Mouse (Mus musculus): ENCODE measurements around the gene Slc44a1. TPM values are rescaled to one million over a fixed set of nuclear protein-coding genes. Genes with fewer than 3 reads are reported as not detected.

The Slc44a1 gene
- polyA plus RNA-seq, 1 experiment from 2014 or later: 27.9 TPM

DNA sequence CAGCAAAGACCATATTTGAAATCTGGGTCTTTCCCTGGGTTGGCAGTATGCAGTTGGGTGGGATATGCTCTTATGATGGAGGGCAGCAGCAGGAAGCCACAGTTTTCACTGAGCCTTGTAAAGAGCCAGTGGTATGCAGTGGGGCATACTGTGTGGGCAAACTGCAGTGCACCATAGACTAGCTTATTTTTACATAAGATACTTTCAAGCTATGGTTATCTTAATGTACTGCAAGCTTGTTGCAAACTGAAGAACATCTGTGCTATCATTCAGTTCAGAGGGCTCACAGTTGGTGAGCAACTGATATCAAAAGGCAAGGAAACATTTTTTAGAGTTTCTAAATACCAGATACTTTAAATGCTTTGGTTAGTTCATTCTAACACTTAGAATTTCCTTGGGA is 220.5 kb downstream of the Slc44a1 start:
- Histone ChIP-seq H3K4me2 (replicated peaks; ENCODE audit: low read depth) (no peak overlapping the region), H3K4me3 (ENCODE audit: low read depth, low read length) (no peak overlapping the region), H3K27ac (ENCODE audit: low read depth, low read length) (no peak overlapping the region), H3K4me1 (replicated peaks; ENCODE audit: control insufficient read depth, insufficient read depth, low read length) (no peaks in the 10 kb centered on the region), H3K36me3 (ENCODE audit: control insufficient read depth, insufficient read depth) (peaks cover 13% of the 10 kb centered on the region; the same call in 1 of the 2 replicates), H3K9ac (ENCODE audit: low read depth, low read length) (no peak overlapping the region), H3K27me3 (replicated peaks; ENCODE audit: control insufficient read depth, insufficient read depth, low read length) (no peaks in the 10 kb centered on the region), H3K9me3 (ENCODE audit: control insufficient read depth) (no peaks in the 10 kb centered on the region)
- ATAC-seq: no peak
- no peak for TF ChIP-seq CTCF (IDR thresholded peaks at IDR 0.05; ENCODE audit: low read depth)

Other genes starting within 250 kb of the Slc44a1 start
- gene Fsd1l, start 191.1 kb downstream of the Slc44a1 start, polyA plus RNA-seq (2015; fragmentation: Nextera tagmentation; extraction: Ambion mirVana): 5.4 and 6.8 TPM in 2 replicates

Measured in intestine, postnatal 0 days (tissue).